Mouse (Mus musculus): ENCODE data around the gene 4933415A04Rik. TPM values are rescaled to one million over a fixed set of nuclear protein-coding genes. Genes with fewer than 3 reads are reported as not detected.

Gene 4933415A04Rik
- total and polyA plus RNA-seq, 3 experiments = not detected

GRCm38 (mm10) chr11:43546678-43547077, 40.2 kb upstream of the 4933415A04Rik start:
- Histone ChIP-seq H3K27me3 (ENCODE audit: insufficient read depth, low read length) (no peaks in the 10 kb centered on the region; the same call in 1 of the 2 replicates), H3K4me3 (ENCODE audit: low read depth, low read length) (no peak overlapping the region), H3K9me3 (replicated peaks) (no peaks in the 10 kb centered on the region), H3K36me3 (replicated peaks) (no peaks in the 10 kb centered on the region), H3K4me1 (ENCODE audit: insufficient read depth, low read depth, low read length) (no peaks in the 10 kb centered on the region)
- DNase-seq (ENCODE audit: low spot score) (no peak), ATAC-seq (ENCODE audit: extremely low read depth, insufficient number of reproducible peaks, low FRiP score, poor library complexity, severe bottlenecking) (no peak)
- TF ChIP-seq GATA1 (IDR thresholded peaks at IDR 0.05; ENCODE audit: borderline replicate concordance, low read length) (no peak), TAL1 (conservative IDR thresholded peaks at IDR 0.05; ENCODE audit: low read depth, low read length) (no peak), CTCF (IDR thresholded peaks at IDR 0.05; ENCODE audit: low read depth, low read length) (no peak), GATA2 (IDR thresholded peaks at IDR 0.05; ENCODE audit: borderline replicate concordance, low read depth, low read length) (no peak), POLR2AphosphoS5 (IDR thresholded peaks at IDR 0.05; ENCODE audit: insufficient replicate concordance, low read depth, low read length) (no peak)

- H3K27me3 ChIP-seq (ENCODE audit: insufficient read depth, low read length) = no peaks in the 10 kb centered on the region; the same call in 1 of the 2 replicates
- ATAC-seq (ENCODE audit: extremely low read depth, insufficient number of reproducible peaks, low FRiP score, poor library complexity, severe bottlenecking) = no peak
- TF ChIP-seq GATA1 (IDR thresholded peaks at IDR 0.05; ENCODE audit: borderline replicate concordance, low read length) (no peak), GATA2 (IDR thresholded peaks at IDR 0.05; ENCODE audit: borderline replicate concordance, low read depth, low read length) (no peak), CTCF (IDR thresholded peaks at IDR 0.05; ENCODE audit: low read depth, low read length) (no peak), TAL1 (conservative IDR thresholded peaks at IDR 0.05; ENCODE audit: low read depth, low read length) (no peak), POLR2AphosphoS5 (IDR thresholded peaks at IDR 0.05; ENCODE audit: insufficient replicate concordance, low read depth, low read length) (no peak)
- no peaks in the 10 kb centered on the region for H3K36me3 ChIP-seq (replicated peaks)
- H3K4me1 ChIP-seq (ENCODE audit: insufficient read depth, low read depth, low read length) = no peaks in the 10 kb centered on the region
- no peak overlapping the region for H3K4me3 ChIP-seq (ENCODE audit: low read depth, low read length)
- H3K9me3 ChIP-seq (replicated peaks) = no peaks in the 10 kb centered on the region
- DNase-seq (ENCODE audit: low spot score) = no peak
Observed at GRCm38 (mm10) chr11:43548148-43548547, 38.7 kb upstream of the 4933415A04Rik start.

GRCm38 (mm10) chr11:43548657-43549435, 38.0 kb upstream of the 4933415A04Rik start:
- Histone ChIP-seq H3K4me1 (ENCODE audit: insufficient read depth, low read depth, low read length) (no peaks in the 10 kb centered on the region), H3K4me3 (ENCODE audit: low read depth, low read length) (no peak overlapping the region), H3K9me3 (replicated peaks) (no peaks in the 10 kb centered on the region), H3K36me3 (replicated peaks) (no peaks in the 10 kb centered on the region), H3K27me3 (ENCODE audit: insufficient read depth, low read length) (no peaks in the 10 kb centered on the region; the same call in 1 of the 2 replicates)
- no peak for DNase-seq (ENCODE audit: low spot score)
- ATAC-seq (ENCODE audit: extremely low read depth, insufficient number of reproducible peaks, low FRiP score, poor library complexity, severe bottlenecking) = no peak
- TF ChIP-seq GATA1 (IDR thresholded peaks at IDR 0.05; ENCODE audit: borderline replicate concordance, low read length) = no peak
- TF ChIP-seq POLR2AphosphoS5 (IDR thresholded peaks at IDR 0.05; ENCODE audit: insufficient replicate concordance, low read depth, low read length) = no peak
- TF ChIP-seq TAL1 (conservative IDR thresholded peaks at IDR 0.05; ENCODE audit: low read depth, low read length) = no peak
- no peak for TF ChIP-seq GATA2 (IDR thresholded peaks at IDR 0.05; ENCODE audit: borderline replicate concordance, low read depth, low read length)
- no peak for TF ChIP-seq CTCF (IDR thresholded peaks at IDR 0.05; ENCODE audit: low read depth, low read length)

- ATAC-seq (ENCODE audit: extremely low read depth, insufficient number of reproducible peaks, low FRiP score, poor library complexity, severe bottlenecking) (no peak), DNase-seq (ENCODE audit: low spot score) (no peak)
- Histone ChIP-seq H3K9me3 (replicated peaks) (no peaks in the 10 kb centered on the region), H3K4me3 (ENCODE audit: low read depth, low read length) (no peak overlapping the region), H3K27me3 (ENCODE audit: insufficient read depth, low read length) (no peaks in the 10 kb centered on the region; the same call in 1 of the 2 replicates), H3K36me3 (replicated peaks) (no peaks in the 10 kb centered on the region), H3K4me1 (ENCODE audit: insufficient read depth, low read depth, low read length) (no peaks in the 10 kb centered on the region)
- no peak for TF ChIP-seq GATA2 (IDR thresholded peaks at IDR 0.05; ENCODE audit: borderline replicate concordance, low read depth, low read length)
- no peak for TF ChIP-seq TAL1 (conservative IDR thresholded peaks at IDR 0.05; ENCODE audit: low read depth, low read length)
- no peak for TF ChIP-seq CTCF (IDR thresholded peaks at IDR 0.05; ENCODE audit: low read depth, low read length)
Observed at GRCm38 (mm10) chr11:43549701-43550100, 37.1 kb upstream of the 4933415A04Rik start.

- no peaks in the 10 kb centered on the region for H3K9me3 ChIP-seq (replicated peaks)
- H3K27me3 ChIP-seq (ENCODE audit: insufficient read depth, low read length) = no peaks in the 10 kb centered on the region; the same call in 1 of the 2 replicates
- DNase-seq (ENCODE audit: low spot score) (no peak), ATAC-seq (ENCODE audit: extremely low read depth, insufficient number of reproducible peaks, low FRiP score, poor library complexity, severe bottlenecking) (no peak)
- no peak overlapping the region for H3K4me3 ChIP-seq (ENCODE audit: low read depth, low read length)
- no peaks in the 10 kb centered on the region for H3K4me1 ChIP-seq (ENCODE audit: insufficient read depth, low read depth, low read length)
- no peaks in the 10 kb centered on the region for H3K36me3 ChIP-seq (replicated peaks)
- TF ChIP-seq TAL1 (conservative IDR thresholded peaks at IDR 0.05; ENCODE audit: low read depth, low read length) = no peak
Observed at GRCm38 (mm10) chr11:43551756-43552155, 35.1 kb upstream of the 4933415A04Rik start.

GRCm38 (mm10) chr11:43552675-43553074, 34.2 kb upstream of the 4933415A04Rik start:
- Histone ChIP-seq H3K9me3 (replicated peaks) (no peaks in the 10 kb centered on the region), H3K27me3 (ENCODE audit: insufficient read depth, low read length) (no peaks in the 10 kb centered on the region; the same call in 1 of the 2 replicates), H3K4me3 (ENCODE audit: low read depth, low read length) (no peak overlapping the region), H3K4me1 (ENCODE audit: insufficient read depth, low read depth, low read length) (no peaks in the 10 kb centered on the region), H3K36me3 (replicated peaks) (no peaks in the 10 kb centered on the region)
- ATAC-seq (ENCODE audit: extremely low read depth, insufficient number of reproducible peaks, low FRiP score, poor library complexity, severe bottlenecking) (no peak), DNase-seq (ENCODE audit: low spot score) (no peak)
- no peak for TF ChIP-seq CTCF (IDR thresholded peaks at IDR 0.05; ENCODE audit: low read depth, low read length)
- TF ChIP-seq GATA1 (IDR thresholded peaks at IDR 0.05; ENCODE audit: borderline replicate concordance, low read length) = no peak
- TF ChIP-seq POLR2AphosphoS5 (IDR thresholded peaks at IDR 0.05; ENCODE audit: insufficient replicate concordance, low read depth, low read length) = no peak
- no peak for TF ChIP-seq GATA2 (IDR thresholded peaks at IDR 0.05; ENCODE audit: borderline replicate concordance, low read depth, low read length)
- TF ChIP-seq TAL1 (conservative IDR thresholded peaks at IDR 0.05; ENCODE audit: low read depth, low read length) = no peak
